Mouse (Mus musculus): Measurements from ENCODE around the gene Baz2a.
"Not testable (repeated sequence)": the region's sequence is repeated elsewhere in the genome, so short reads cannot be mapped to it uniquely, and the experiment has no call there.

The Baz2a gene

GRCm38 (mm10) chr10:128091564-128092505, at the start of gene Baz2a:
Gene Baz2a, plus strand, starts transcription at chr10:128091577.
- peak; percentile 84 for DNase-seq

GRCm38 (mm10) chr10:128041636-128042035, 49.7 kb upstream of the Baz2a start:
- DNase-seq: no peak

GRCm38 (mm10) chr10:128042466-128042865, 48.9 kb upstream of the Baz2a start:
- no peak for DNase-seq

- peak; percentile 60 for DNase-seq
Observed at GRCm38 (mm10) chr10:128043041-128043835, 48.1 kb upstream of the Baz2a start.

GRCm38 (mm10) chr10:128048157-128048556, 43.2 kb upstream of the Baz2a start:
- DNase-seq: no peak

GRCm38 (mm10) chr10:128049741-128050140, 41.6 kb upstream of the Baz2a start:
- no peak for DNase-seq

GRCm38 (mm10) chr10:128050355-128050754, 41.0 kb upstream of the Baz2a start:
- DNase-seq: no peak

GRCm38 (mm10) chr10:128051589-128051988, 39.8 kb upstream of the Baz2a start:
- DNase-seq: no peak

- not testable (repeated sequence) for DNase-seq
Observed at GRCm38 (mm10) chr10:128052136-128052535, 39.2 kb upstream of the Baz2a start.

- DNase-seq: no peak
Observed at GRCm38 (mm10) chr10:128053001-128053400, 38.4 kb upstream of the Baz2a start.

- no peak for DNase-seq
Observed at GRCm38 (mm10) chr10:128058184-128058583, 33.2 kb upstream of the Baz2a start.

- peak; percentile 99 for DNase-seq
Observed at GRCm38 (mm10) chr10:128058601-128059151, 32.7 kb upstream of the Baz2a start, which contains the start of gene Ptges3. Gene Ptges3, plus strand, starts transcription at chr10:128058954.

GRCm38 (mm10) chr10:128059207-128059981, 32.0 kb upstream of the Baz2a start:
- peak; percentile 81 for DNase-seq

GRCm38 (mm10) chr10:128061109-128061508, 30.3 kb upstream of the Baz2a start:
- no peak for DNase-seq

- DNase-seq: no peak
Observed at GRCm38 (mm10) chr10:128062221-128062989, 29.0 kb upstream of the Baz2a start.

GRCm38 (mm10) chr10:128066072-128066471, 25.3 kb upstream of the Baz2a start:
- DNase-seq: no peak

GRCm38 (mm10) chr10:128069201-128069600, 22.2 kb upstream of the Baz2a start:
- DNase-seq: no peak

GRCm38 (mm10) chr10:128070432-128070831, 20.9 kb upstream of the Baz2a start:
- DNase-seq: not testable (repeated sequence)

GRCm38 (mm10) chr10:128078269-128078668, 13.1 kb upstream of the Baz2a start:
- DNase-seq: not testable (repeated sequence)

- DNase-seq: no peak
Observed at GRCm38 (mm10) chr10:128080496-128080895, 10.9 kb upstream of the Baz2a start.

GRCm38 (mm10) chr10:128081807-128082476, 9.4 kb upstream of the Baz2a start:
- DNase-seq: no peak
